Mouse (Mus musculus): Measurements from ENCODE around the gene Dcx.

The Dcx gene

DNA sequence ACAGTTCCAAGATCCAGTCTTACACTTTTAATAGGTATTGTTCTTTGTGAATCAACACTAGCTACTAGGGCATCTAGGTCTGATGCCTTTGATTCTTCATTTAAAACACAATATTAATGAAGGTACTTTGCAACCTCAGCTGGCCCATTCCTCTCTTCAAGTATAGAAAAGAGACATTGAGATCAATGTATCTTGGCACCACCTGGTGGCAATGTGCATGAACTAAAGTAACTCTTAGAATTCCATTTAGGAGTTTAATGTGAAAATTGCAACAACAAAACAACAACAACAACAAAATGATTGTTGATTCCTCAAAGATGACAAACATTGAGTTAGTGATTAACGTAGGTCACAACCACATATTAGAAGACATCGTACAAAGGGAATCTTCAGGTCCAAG, 114.2 kb downstream of the Dcx start:
- DNase-seq = no peak

DNA sequence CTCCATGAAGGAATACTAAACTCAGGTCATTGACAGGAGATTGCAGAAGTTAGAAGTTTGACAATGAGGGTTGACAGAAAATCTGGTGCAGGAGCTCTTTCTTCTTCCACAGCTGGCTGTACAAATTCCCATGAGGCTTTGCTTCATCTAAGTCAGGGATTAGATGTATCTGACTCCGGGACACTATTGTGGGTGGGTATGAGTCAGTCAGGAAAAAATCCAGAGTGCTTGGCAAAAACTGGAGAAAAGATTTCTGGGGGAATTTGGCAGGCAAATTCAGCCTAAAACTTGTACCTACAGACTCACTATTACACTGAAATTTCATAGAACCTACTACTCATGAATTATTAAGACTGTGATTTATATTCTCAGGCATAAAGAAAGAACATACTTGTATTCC, 117.2 kb downstream of the Dcx start:
- DNase-seq = no peak

All from thymus, postnatal 25 days (tissue).